Mouse (Mus musculus) thymus, postnatal 25 days (tissue): ENCODE results near the gene Plpp6.
A peak's percentile ranks its signal among the peaks of the same experiment; 100 is the strongest.

Experiments used
- DNase-seq: peaks from one replicate; pipeline ENCODE4 v3.0.0; 2022

Gene Plpp6

GRCm38 (mm10) chr19:28963842-28964551 is at the start of gene Plpp6:
Gene Plpp6 (plus strand): TSS chr19:28963953.
- peak; percentile 89 for DNase-seq

GRCm38 (mm10) chr19:28914598-28914997 is 49.2 kb upstream of the Plpp6 start:
- no peak for DNase-seq

GRCm38 (mm10) chr19:28915602-28916250 is 48.0 kb upstream of the Plpp6 start:
- DNase-seq: no peak

- DNase-seq: no peak
Observed at GRCm38 (mm10) chr19:28916492-28916891, 47.3 kb upstream of the Plpp6 start.

DNA sequence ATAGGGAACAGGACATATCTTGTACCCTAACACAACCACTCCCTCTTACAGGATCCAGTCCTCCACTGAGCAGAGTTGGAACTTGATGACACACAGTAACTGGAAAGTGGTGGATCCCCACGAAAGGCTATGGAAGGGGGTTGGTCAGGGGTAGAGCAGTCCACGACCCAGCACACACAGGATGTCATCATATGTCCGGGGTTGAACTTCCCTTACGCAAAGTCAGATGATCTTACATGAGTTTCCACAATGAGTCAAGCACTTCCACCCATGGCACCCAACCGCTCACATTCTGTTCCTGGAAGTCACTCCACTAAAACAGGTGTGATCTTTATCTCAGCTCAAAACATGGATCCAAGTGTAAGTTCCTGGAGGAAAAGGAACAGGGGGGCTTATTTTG is 45.9 kb upstream of the Plpp6 start:
- no peak for DNase-seq

- no peak for DNase-seq
Observed at GRCm38 (mm10) chr19:28926366-28926765, 37.4 kb upstream of the Plpp6 start.

GRCm38 (mm10) chr19:28927396-28927795 is 36.4 kb upstream of the Plpp6 start:
- no peak for DNase-seq

- DNase-seq: no peak
Observed at GRCm38 (mm10) chr19:28929034-28929433, 34.7 kb upstream of the Plpp6 start.

GRCm38 (mm10) chr19:28934897-28935296 is 28.9 kb upstream of the Plpp6 start:
- no peak for DNase-seq

GRCm38 (mm10) chr19:28940135-28940874 is 23.4 kb upstream of the Plpp6 start:
- DNase-seq: no peak

DNA sequence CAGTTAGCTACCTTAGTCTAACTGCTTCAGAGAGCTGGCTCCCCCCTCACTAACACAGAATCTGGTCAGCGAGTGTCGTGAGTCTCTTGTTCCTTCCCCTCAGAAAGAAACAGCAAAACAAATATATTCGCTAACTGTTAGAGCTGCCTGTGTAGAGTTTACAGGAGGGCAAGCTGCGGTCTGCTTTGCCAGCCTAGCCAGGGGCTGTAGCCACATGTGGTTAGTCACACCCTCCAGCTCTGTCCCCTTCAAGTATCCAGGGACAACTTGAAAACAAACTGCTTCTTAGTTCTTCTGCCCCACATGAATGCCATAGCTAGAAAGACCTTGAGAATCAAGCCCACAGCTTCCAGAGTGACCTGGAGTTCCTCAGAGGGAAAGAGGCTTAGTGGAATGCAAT is 22.5 kb upstream of the Plpp6 start:
- DNase-seq: no peak

DNA sequence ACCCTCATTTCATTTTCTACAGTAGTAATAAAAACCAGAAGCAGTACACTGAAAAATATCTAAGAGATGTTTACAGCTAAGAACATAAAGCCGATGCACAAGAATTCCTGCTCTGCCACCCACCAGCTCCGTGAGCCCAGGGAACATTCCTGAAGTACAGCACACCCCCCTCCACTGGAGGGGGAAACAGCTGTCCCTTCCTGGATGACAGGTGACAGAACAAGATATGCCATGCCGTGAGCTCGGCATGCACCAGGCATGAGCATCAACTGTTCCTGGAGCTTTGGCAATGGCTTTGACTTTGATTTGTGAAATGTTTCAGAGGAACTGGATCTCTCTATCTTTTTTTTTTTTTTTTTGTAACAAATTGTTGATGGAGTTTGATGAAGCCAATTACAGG is 17.0 kb upstream of the Plpp6 start:
- DNase-seq: no peak

GRCm38 (mm10) chr19:28947311-28947710 is 16.4 kb upstream of the Plpp6 start:
- no peak for DNase-seq

GRCm38 (mm10) chr19:28951251-28951650 is 12.5 kb upstream of the Plpp6 start:
- DNase-seq: no peak

DNA sequence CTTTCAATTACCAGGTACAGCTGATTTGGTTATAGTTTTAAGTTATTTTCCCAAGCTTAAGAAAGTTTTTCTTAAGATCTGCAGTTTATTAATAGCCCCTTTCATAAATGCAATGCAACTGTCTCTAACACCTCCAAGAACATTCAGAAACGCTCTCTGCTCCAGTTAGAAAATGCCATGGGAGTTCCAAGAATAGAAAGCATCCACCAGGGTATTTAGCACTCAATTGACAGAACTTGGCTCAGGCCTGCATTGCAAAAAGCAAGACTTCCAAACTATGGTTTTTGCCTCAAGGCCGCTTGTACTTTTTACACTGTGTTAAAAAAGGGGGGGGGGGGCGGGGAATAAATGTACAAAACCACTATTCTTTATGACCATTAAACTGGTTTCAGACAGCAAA is 640 bp upstream of the Plpp6 start:
- DNase-seq: no peak

GRCm38 (mm10) chr19:28963513-28963841 is 276 bp upstream of the Plpp6 start:
- DNase-seq: no peak

DNA sequence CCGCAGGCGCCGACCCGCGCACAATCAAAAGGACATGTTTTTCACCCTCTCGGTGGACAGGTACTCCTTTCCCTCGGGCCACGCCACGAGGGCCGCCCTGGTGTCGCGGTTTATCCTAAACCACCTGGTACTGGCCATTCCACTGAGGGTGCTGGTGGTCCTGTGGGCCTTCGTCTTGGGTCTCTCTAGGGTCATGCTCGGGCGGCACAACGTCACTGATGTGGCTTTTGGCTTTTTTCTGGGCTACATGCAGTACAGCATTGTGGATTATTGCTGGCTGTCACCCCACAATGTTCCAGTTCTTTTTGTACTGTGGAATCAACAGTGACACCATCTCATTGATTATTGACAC is 775 bp downstream of the Plpp6 start:
- DNase-seq: no peak

DNA sequence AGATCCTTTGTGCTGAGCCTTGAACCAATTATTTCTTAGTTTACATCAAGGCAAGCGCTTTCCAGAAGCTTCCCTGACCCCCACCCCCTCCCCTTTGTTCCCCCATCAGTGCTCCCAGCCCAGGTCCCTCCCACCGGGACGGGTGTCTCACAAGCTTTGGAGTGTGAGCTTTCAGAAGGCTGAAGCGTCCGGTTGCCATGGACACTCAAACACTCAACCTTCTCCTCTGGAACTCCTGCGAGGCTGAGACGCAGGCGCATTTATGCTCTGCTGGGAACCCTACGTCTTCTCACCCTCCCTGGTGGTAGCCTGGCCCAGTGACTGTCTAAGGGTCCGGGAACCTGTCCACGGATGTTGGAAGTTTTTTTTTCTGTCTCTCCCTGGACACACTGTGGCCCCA is 3.9 kb downstream of the Plpp6 start, which contains the start of gene 4430402I18Rik:
TSS of gene 4430402I18Rik (minus strand) at position 149 of the 400 bp plus-strand sequence.
- no peak for DNase-seq

DNA sequence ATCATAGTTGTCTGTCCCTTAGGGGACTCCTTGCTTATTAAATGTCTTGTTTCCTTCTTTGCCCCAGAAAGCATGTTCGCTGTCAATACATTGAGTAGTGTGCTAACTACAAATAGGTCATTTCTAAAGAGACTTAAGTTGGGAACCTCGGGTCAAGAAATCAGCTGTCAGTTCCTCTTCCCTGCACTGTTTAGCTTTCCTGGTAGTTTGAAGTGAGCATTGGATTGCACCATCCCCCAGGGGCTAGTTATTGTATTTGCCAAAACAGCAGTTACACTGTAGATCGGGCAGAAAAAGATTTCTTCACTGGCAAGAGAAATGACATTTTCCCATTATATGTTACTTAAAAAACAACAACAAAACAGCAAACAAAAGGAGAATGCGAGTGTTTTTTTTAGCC is 4.4 kb downstream of the Plpp6 start:
- no peak for DNase-seq

DNA sequence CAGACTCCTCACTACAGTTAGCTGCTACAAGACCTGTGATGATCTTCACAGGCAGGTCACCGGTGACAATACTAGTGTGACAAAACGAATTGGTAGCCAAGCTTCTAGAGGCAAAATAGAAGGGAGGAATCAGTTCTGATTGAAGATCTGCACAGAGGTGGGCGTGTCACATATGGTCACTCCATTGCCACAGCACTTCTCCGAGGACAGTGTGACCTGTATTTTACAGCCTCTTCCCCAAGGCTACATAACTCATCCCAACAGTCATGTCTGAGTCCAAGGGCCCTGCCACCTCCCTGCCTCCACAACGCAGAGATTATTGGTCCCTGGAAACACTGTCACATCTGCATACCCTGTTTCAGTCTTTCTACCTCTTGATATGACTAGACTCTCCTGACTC is 5.5 kb downstream of the Plpp6 start:
- DNase-seq: no peak

- DNase-seq: no peak
Observed at GRCm38 (mm10) chr19:28970251-28970650, 6.5 kb downstream of the Plpp6 start.

DNA sequence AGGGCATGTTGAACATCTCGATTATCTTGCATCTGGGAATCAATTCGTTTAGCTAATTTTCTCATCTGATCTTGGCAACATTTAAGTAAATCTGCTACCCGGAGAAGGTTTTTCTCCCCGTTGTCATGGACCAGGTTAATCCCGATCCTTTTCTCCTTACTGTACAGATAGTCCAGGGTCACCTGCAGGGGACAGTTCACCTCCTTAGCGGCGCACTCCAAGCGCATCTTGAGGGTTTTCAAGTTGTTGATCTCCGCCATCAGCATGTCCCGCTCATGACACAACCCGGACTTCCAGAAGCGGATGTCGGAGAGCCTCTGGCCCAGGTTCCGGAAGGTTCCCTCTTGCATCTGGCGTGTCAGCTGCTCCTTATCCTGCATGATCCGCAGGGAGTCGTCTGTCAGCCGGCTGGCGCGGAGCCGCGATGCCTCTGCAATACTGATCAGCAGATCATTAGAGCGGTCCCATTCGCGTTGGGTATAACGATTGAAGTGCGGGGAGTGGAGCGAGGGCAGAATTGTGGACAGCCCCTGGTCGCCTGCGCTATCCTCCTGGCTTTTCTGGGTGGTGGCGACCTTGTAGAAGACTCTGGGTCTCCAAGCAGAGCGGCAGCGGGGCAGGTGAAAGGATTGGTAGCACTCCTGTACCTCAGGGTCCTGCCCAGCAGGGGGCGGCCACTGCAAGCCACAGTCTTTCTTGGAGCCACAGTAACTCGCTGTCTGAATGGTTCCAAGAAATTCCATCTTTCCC is 11.3 kb downstream of the Plpp6 start:
- peak; percentile 81 for DNase-seq

GRCm38 (mm10) chr19:28982617-28983016 is 18.9 kb downstream of the Plpp6 start:
- no peak for DNase-seq
